Mouse (Mus musculus): Measurements from ENCODE around the gene Gm45140.

- TF ChIP-seq CTCF (IDR thresholded peaks at IDR 0.05; ENCODE audit: borderline replicate concordance, extremely low read depth, insufficient read depth, insufficient read length) (no peak), POLR2A (IDR thresholded peaks at IDR 0.05; ENCODE audit: borderline replicate concordance, extremely low read depth, insufficient read depth, insufficient read length, poor library complexity, severe bottlenecking) (no peak)
These were observed 21.1 kb downstream of the Gm45140 start for GRCm38 (mm10) chr6:87814486-87814885.
